Mouse (Mus musculus) B cell, adult 2 months (primary cell): ENCODE data around the gene Atxn1.
A peak's percentile ranks its signal among the peaks of the same experiment; 100 is the strongest.

ENCODE experiments used
- DNase-seq, 2 experiments: peaks; one replicate each; pipeline ENCODE4 v3.0.0; 2022

Atxn1 gene

GRCm38 (mm10) chr13:45709402-45709801 is 255.4 kb downstream of the Atxn1 start:
- DNase-seq = no peak

GRCm38 (mm10) chr13:45701296-45701790 is 263.5 kb downstream of the Atxn1 start:
- no peak for DNase-seq

- DNase-seq = no peak
Observed at GRCm38 (mm10) chr13:45698982-45699381, 265.8 kb downstream of the Atxn1 start.

- no peak for DNase-seq
Observed at GRCm38 (mm10) chr13:45696009-45696408, 268.8 kb downstream of the Atxn1 start.

- DNase-seq = no peak
Observed at GRCm38 (mm10) chr13:45694921-45695437, 269.8 kb downstream of the Atxn1 start.

- DNase-seq = no peak
Observed at GRCm38 (mm10) chr13:45693953-45694352, 270.9 kb downstream of the Atxn1 start.

- DNase-seq = no peak
Observed at GRCm38 (mm10) chr13:45693534-45693933, 271.3 kb downstream of the Atxn1 start.

GRCm38 (mm10) chr13:45693126-45693525 is 271.7 kb downstream of the Atxn1 start:
- DNase-seq = no peak

GRCm38 (mm10) chr13:45692440-45692839 is 272.4 kb downstream of the Atxn1 start:
- DNase-seq = no peak

GRCm38 (mm10) chr13:45690426-45690825 is 274.4 kb downstream of the Atxn1 start:
- no peak for DNase-seq

GRCm38 (mm10) chr13:45688864-45689263 is 275.9 kb downstream of the Atxn1 start:
- DNase-seq = no peak

GRCm38 (mm10) chr13:45687581-45687980 is 277.2 kb downstream of the Atxn1 start:
- DNase-seq = no peak

- DNase-seq = no peak
Observed at GRCm38 (mm10) chr13:45686309-45686582, 278.6 kb downstream of the Atxn1 start.

- DNase-seq = peak in 1 of 2 experiments; percentile 5
Observed at GRCm38 (mm10) chr13:45685575-45686308, 279.1 kb downstream of the Atxn1 start.

- DNase-seq = no peak
Observed at GRCm38 (mm10) chr13:45684891-45685311, 279.9 kb downstream of the Atxn1 start.

- no peak for DNase-seq
Observed at GRCm38 (mm10) chr13:45683991-45684390, 280.8 kb downstream of the Atxn1 start.

GRCm38 (mm10) chr13:45681196-45681595 is 283.6 kb downstream of the Atxn1 start:
- DNase-seq = no peak

- no peak for DNase-seq
Observed at GRCm38 (mm10) chr13:45680651-45681050, 284.2 kb downstream of the Atxn1 start.

GRCm38 (mm10) chr13:45679096-45679495 is 285.7 kb downstream of the Atxn1 start:
- no peak for DNase-seq

GRCm38 (mm10) chr13:45672628-45673027 is 292.2 kb downstream of the Atxn1 start:
- DNase-seq = no peak

GRCm38 (mm10) chr13:45669969-45670368 is 294.8 kb downstream of the Atxn1 start:
- no peak for DNase-seq

- no peak for DNase-seq
Observed at GRCm38 (mm10) chr13:45662852-45663251, 302.0 kb downstream of the Atxn1 start.

- DNase-seq = no peak
Observed at GRCm38 (mm10) chr13:45662216-45662615, 302.6 kb downstream of the Atxn1 start.

- DNase-seq = no peak
Observed at GRCm38 (mm10) chr13:45661283-45662185, 303.3 kb downstream of the Atxn1 start.
